Mouse (Mus musculus) midbrain, embryonic 13.5 days (tissue): Measurements from ENCODE around the gene Itgax. TPM values are rescaled to one million over a fixed set of nuclear protein-coding genes. Genes with fewer than 3 reads are reported as not detected.

Experiments used
- ATAC-seq: fragments of 200-750 bp; cut with Nextera tagmentation; 2 replicates; pipeline ENCODE4 v1.8.0; 2017; ENCODE audit warnings: mild to moderate bottlenecking, moderate TSS enrichment, moderate library complexity
- H3K27ac ChIP-seq: fragments of 300-500 bp; sonication (generic); 2 replicates; pipeline ENCODE4 v1.5.1; 2015; ENCODE audit warnings: inconsistent platforms, mild to moderate bottlenecking, moderate library complexity
- H3K27me3 ChIP-seq: fragments of 300-500 bp; sonication (generic); 2 replicates; pipeline ENCODE4 v1.6.1; 2015; ENCODE audit warnings: mild to moderate bottlenecking, inconsistent platforms
- H3K36me3 ChIP-seq: fragments of 300-500 bp; sonication (generic); 2 replicates; pipeline ENCODE4 v1.6.1; 2015; ENCODE audit warnings: mild to moderate bottlenecking, inconsistent platforms
- H3K4me1 ChIP-seq: fragments of 300-500 bp; sonication (generic); replicated peaks from 2 replicates; pipeline ENCODE4 v1.6.1; 2015; ENCODE audit warnings: inconsistent platforms
- H3K4me2 ChIP-seq: fragments of 300-500 bp; sonication (generic); replicated peaks from 2 replicates; pipeline ENCODE4 v1.6.1; 2015; ENCODE audit warnings: moderate library complexity, mild to moderate bottlenecking, inconsistent platforms
- H3K4me3 ChIP-seq: fragments of 300-500 bp; sonication (generic); replicated peaks from 2 replicates; pipeline ENCODE4 v1.5.1; 2015; ENCODE audit warnings: mild to moderate bottlenecking, inconsistent platforms
- H3K9ac ChIP-seq: fragments of 300-500 bp; sonication (generic); replicated peaks from 2 replicates; pipeline ENCODE4 v1.6.1; 2015; ENCODE audit warnings: mild to moderate bottlenecking, inconsistent platforms
- H3K9me3 ChIP-seq: fragments of 300-500 bp; sonication (generic); 2 replicates; pipeline ENCODE4 v1.6.1; 2016; ENCODE audit warnings: mild to moderate bottlenecking, inconsistent platforms
- WGBS: fragments of 180-500 bp; shearing (Covaris S2); methylation state at CpG from one replicate; pipeline ENCODE4 v1.1.7; 2015; 5-methylcytosine and 5-hydroxymethylcytosine counted together
- polyA plus RNA-seq: library from polyadenylated mRNA; unstranded; fragments of >200 nt; fragmentation: Nextera tagmentation; extraction: Ambion mirVana; gene quantifications from 2 replicates; pipeline ENCODE4 v1.2.1, GENCODE M21; 2015

Gene Itgax
- polyA plus RNA-seq, 1 experiment from 2014 or later, result 0.07 TPM

DNA sequence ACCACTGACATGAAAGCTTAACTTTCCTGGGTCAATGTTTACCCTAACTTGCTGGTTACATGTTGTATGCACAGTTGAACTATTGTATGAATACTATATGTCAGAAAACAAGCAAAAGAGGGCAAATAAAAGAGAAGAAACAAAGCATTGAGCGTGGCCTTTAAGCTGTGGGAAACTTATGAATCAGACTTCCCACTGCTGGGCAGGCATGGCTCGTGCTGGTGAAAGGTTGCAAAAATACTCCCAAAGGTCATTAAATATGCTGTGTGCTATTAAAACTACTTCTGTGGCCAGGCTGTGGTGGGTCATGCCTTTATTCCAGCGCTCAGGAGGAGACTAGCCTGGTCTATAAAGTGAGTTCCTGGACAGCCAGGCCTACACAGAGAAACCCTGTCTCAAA lies 40.6 kb downstream of the Itgax start:
- Histone ChIP-seq H3K9me3 (no peaks in the 10 kb centered on the region), H3K27me3 (no peaks in the 10 kb centered on the region), H3K4me1 (no peaks in the 10 kb centered on the region), H3K9ac (no peak overlapping the region), H3K4me2 (no peak overlapping the region), H3K27ac (no peak overlapping the region), H3K36me3 (no peaks in the 10 kb centered on the region), H3K4me3 (no peak overlapping the region)
- WGBS, result 74% methylated on average over 3 of the region's 3 CpGs
- ATAC-seq, result no peak

DNA sequence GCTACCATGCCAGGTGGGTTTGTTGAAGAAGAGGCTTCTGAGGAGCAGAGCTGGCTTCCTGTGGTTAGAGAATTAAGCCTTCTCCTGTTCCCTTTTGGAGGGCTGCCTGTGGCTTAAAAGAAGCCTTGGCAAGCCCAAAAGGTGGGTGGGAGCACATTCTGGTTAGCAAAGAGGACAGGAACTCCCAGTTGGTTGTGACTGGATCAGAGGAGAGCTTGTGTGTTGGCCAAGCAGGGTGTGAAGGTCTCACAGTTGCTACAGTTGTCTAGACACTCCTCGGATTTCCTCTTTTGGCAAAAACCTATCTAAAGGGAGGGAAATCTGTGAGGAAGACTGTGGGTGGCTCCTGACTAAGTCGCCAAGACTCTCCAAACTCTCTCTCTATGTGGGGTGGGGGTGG lies 49.0 kb downstream of the Itgax start:
- Histone ChIP-seq H3K9ac (no peak overlapping the region), H3K36me3 (no peaks in the 10 kb centered on the region), H3K4me1 (no peaks in the 10 kb centered on the region), H3K9me3 (no peaks in the 10 kb centered on the region), H3K4me2 (no peak overlapping the region), H3K27ac (no peak overlapping the region), H3K27me3 (no peaks in the 10 kb centered on the region), H3K4me3 (no peak overlapping the region)
- 81% methylated on average over 2 of the region's 2 CpGs for WGBS
- ATAC-seq, result no peak

- Histone ChIP-seq H3K27me3 (no peaks in the 10 kb centered on the region), H3K4me2 (no peak overlapping the region), H3K9ac (no peak overlapping the region), H3K36me3 (no peaks in the 10 kb centered on the region), H3K4me3 (no peak overlapping the region), H3K27ac (no peak overlapping the region), H3K9me3 (no peaks in the 10 kb centered on the region), H3K4me1 (no peaks in the 10 kb centered on the region)
- WGBS, result 86% methylated on average over 7 of the region's 7 CpGs
- no peak for ATAC-seq
Observed at GRCm38 (mm10) chr7:128180126-128180525, 50.8 kb downstream of the Itgax start.

DNA sequence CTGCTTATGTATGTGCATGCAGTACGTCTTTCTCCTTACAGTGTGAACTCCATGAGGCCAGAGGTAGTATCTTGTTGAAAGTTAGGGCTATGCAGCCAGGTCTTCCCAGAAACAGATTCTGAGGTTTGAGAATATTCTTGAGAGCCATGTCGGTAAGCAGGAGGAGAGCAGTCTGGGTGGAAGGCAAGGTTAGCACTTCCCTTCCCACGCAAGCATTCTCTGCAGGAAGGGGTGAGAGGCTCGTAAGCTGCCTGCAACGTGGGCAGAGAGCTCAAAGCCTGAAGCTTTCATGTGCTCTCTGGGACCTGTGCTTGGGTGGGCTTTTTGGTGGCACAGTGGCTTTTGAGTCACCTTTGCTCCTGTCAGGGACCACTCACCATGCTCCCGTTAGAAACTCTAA lies 51.2 kb downstream of the Itgax start:
- no peak overlapping the region for H3K4me2 ChIP-seq
- no peaks in the 10 kb centered on the region for H3K36me3 ChIP-seq
- H3K9ac ChIP-seq, result no peak overlapping the region
- no peak for ATAC-seq
- 78% methylated on average over 6 of the region's 6 CpGs for WGBS
- no peaks in the 10 kb centered on the region for H3K27me3 ChIP-seq
- no peak overlapping the region for H3K27ac ChIP-seq
- H3K9me3 ChIP-seq, result no peaks in the 10 kb centered on the region
- no peaks in the 10 kb centered on the region for H3K4me1 ChIP-seq
- no peak overlapping the region for H3K4me3 ChIP-seq

DNA sequence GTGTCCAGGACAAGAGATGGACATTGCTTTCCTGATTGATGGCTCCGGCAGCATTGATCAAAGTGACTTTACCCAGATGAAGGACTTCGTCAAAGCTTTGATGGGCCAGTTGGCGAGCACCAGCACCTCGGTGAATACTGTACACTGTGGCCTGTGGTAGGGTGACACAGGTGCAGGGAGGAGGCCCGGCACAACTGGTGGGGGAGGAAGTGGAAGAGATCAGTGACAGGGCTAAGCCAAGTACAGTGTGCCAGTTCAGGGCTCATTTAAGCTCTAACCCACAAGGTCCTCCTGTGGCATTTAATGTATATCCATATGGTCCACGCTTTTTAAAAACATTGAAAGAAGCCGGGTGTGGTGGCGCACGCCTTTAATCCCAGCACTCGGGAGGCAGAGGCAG lies 52.3 kb downstream of the Itgax start:
- Histone ChIP-seq H3K4me1 (no peaks in the 10 kb centered on the region), H3K4me3 (no peak overlapping the region), H3K27me3 (no peaks in the 10 kb centered on the region), H3K9ac (no peak overlapping the region), H3K27ac (no peak overlapping the region), H3K9me3 (no peaks in the 10 kb centered on the region), H3K36me3 (no peaks in the 10 kb centered on the region), H3K4me2 (no peak overlapping the region)
- no peak for ATAC-seq
- WGBS, result 92% methylated on average over 10 of the region's 10 CpGs

Other genes with a start within 250 kb of the Itgax start
- gene Prss53, start 238.6 kb upstream of the Itgax start, polyA plus RNA-seq, result 0.53 and 1.0 TPM in 2 replicates
- gene Gm21974, start 234.1 kb upstream of the Itgax start, polyA plus RNA-seq, result not detected in 2 replicates
- 51.9 and 54.9 TPM in 2 replicates for gene Vkorc1, start 233.9 kb upstream of the Itgax start, polyA plus RNA-seq
- gene Bckdk, start 225.5 kb upstream of the Itgax start, polyA plus RNA-seq, result 74.7 and 74.8 TPM in 2 replicates
- gene Kat8, start 217.0 kb upstream of the Itgax start, polyA plus RNA-seq, result 51.0 and 56.0 TPM in 2 replicates
- 0.20 and 0.35 TPM in 2 replicates for gene Prss8, start 199.4 kb upstream of the Itgax start, polyA plus RNA-seq
- 11.8 and 12.7 TPM in 2 replicates for gene Prss36, start 182.8 kb upstream of the Itgax start, polyA plus RNA-seq
- 415 and 452 TPM in 2 replicates for gene Fus, start 162.1 kb upstream of the Itgax start, polyA plus RNA-seq
- gene Pycard, start 135.7 kb upstream of the Itgax start, polyA plus RNA-seq, result 3.9 and 4.1 TPM in 2 replicates
- gene Trim72, start 125.6 kb upstream of the Itgax start, polyA plus RNA-seq, result not detected in 2 replicates
- 0.58 and 0.71 TPM in 2 replicates for gene Itgam, start 66.9 kb upstream of the Itgax start, polyA plus RNA-seq
- gene Gm49368, start 66.9 kb upstream of the Itgax start, polyA plus RNA-seq, result not detected in 2 replicates
- gene Itgad, start 24.8 kb downstream of the Itgax start, polyA plus RNA-seq, result 0.05 TPM in 1 of 2 replicates, not detected in the other
- gene Cox6a2, start 76.8 kb downstream of the Itgax start, polyA plus RNA-seq, result not detected in 2 replicates
- gene Armc5, start 107.8 kb downstream of the Itgax start, polyA plus RNA-seq, result 12.5 and 13.9 TPM in 2 replicates
- gene 9130023H24Rik, start 108.5 kb downstream of the Itgax start, polyA plus RNA-seq, result 11.0 and 11.5 TPM in 2 replicates
- gene Tgfb1i1, start 117.3 kb downstream of the Itgax start, polyA plus RNA-seq, result 21.7 and 23.0 TPM in 2 replicates
- gene Slc5a2, start 136.1 kb downstream of the Itgax start, polyA plus RNA-seq, result not detected in 2 replicates
- 17.5 and 17.7 TPM in 2 replicates for gene BC017158, start 168.6 kb downstream of the Itgax start, polyA plus RNA-seq